Mouse (Mus musculus): ENCODE results near the gene Gm20388.

DNA sequence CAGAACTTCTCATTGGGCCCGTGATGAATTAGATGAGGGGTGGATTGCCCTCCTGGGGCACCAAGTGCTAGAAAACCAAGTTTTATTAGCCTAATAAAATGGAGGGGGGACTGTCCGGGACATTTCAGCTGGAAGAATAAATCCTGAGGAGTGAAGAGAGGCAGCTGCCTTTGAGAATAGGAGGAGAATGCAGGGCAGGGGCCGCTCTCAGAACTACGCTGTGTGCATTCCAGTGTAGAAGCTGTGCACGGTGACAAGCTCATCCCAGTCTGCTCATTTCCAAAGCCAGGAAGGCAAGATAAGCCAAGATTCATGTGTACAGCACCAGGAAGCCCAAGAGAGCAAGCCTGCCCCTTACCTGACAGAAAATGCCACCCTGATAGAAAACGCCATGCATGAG is 1487.4 kb downstream of the Gm20388 start:
- TF ChIP-seq CTCF (IDR thresholded peaks at IDR 0.05; ENCODE audit: insufficient read depth, low read depth, low read length) = no peak
- TF ChIP-seq POLR2A (IDR thresholded peaks at IDR 0.05; ENCODE audit: insufficient read depth, low read depth, low read length) = no peak

Data from olfactory bulb, adult 2 months (tissue).